Mouse (Mus musculus): ENCODE data around the gene Ctsh.

DNA sequence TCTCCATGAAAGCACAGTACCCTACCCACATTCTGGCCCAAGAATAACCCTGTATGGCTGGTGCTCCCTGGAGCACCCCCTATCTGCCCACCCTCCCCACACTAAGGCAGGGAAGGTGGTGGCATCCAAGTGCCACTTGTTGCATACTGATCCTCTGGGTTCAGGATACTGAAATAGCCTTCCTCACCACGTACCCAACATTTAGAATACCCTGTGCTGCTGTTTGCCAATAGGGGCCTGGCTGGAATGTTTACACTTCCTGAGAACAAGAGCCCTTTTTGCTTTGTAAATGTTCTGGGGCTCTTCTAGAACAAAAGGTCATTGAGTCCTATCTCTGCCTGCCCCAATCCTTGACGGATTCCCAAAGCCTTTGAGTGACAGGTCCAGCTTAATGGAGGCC is 46.9 kb upstream of the Ctsh start:
- TF ChIP-seq CTCF (IDR thresholded peaks at IDR 0.05; ENCODE audit: low read depth) (no peak), EP300 (optimal IDR thresholded peaks at IDR 0.05) (no peak)
